Mouse (Mus musculus) cerebellum, adult 2 months (tissue): ENCODE data around the gene Dus2. TPM values are rescaled to one million over a fixed set of nuclear protein-coding genes. Genes with fewer than 3 reads are reported as not detected.

Source experiments
- DNase-seq, 2 experiments: peaks; one replicate each; pipeline ENCODE4 v3.0.0; 2021
- H3K27ac ChIP-seq: fragments of 200-500 bp; 2 replicates; pipeline ENCODE4 v1.5.1; 2012; ENCODE audit warnings: low read length, control low read depth, inconsistent platforms; ENCODE audit not compliant: insufficient read depth
- H3K27me3 ChIP-seq: fragments of 200-500 bp; 2 replicates; pipeline ENCODE4 v1.6.1; 2012; ENCODE audit warnings: inconsistent platforms, mild to moderate bottlenecking, low read length, moderate library complexity; ENCODE audit not compliant: control insufficient read depth, insufficient read depth
- H3K4me1 ChIP-seq: fragments of 200-500 bp; 2 replicates; pipeline ENCODE4 v1.6.1; 2011; ENCODE audit warnings: low read length; ENCODE audit not compliant: control insufficient read depth, insufficient read depth
- H3K4me3 ChIP-seq: fragments of 200-500 bp; replicated peaks from 2 replicates; pipeline ENCODE3; 2011; ENCODE audit warnings: mild to moderate bottlenecking, low read depth, low read length, control low read depth; ENCODE audit not compliant: insufficient read depth
- CTCF ChIP-seq: fragments of 200-500 bp; IDR thresholded peaks from 2 replicates; pipeline ENCODE4 v1.5.1; 2011; ENCODE audit warnings: low read depth, mild to moderate bottlenecking, control low read depth, low read length, moderate library complexity, borderline replicate concordance; ENCODE audit not compliant: insufficient read depth
- POLR2A ChIP-seq: fragments of 200-500 bp; IDR thresholded peaks from 2 replicates; pipeline ENCODE4 v1.6.1; 2011; ENCODE audit warnings: low read length, control low read depth, borderline replicate concordance; ENCODE audit not compliant: insufficient read depth
- WGBS: fragments of 180-500 bp; shearing (Covaris S2); methylation state at CpG from one replicate; pipeline ENCODE4 v1.1.7; 2018; 5-methylcytosine and 5-hydroxymethylcytosine counted together
- polyA plus RNA-seq: library from polyadenylated mRNA; depleted of rRNA; stranded (reverse); fragments of >200 nt; gene quantifications from 2 replicates; pipeline ENCODE4 v1.2.3, GENCODE M21; 2012; rRNA removed

The Dus2 gene
- polyA plus RNA-seq, 1 experiment = 34.1 TPM

- no peak for TF ChIP-seq POLR2A
- TF ChIP-seq CTCF = no peak
- Histone ChIP-seq H3K4me1 (peaks cover 16% of the 10 kb centered on the region), H3K27ac (no peak overlapping the region), H3K27me3 (no peaks in the 10 kb centered on the region), H3K4me3 (no peak overlapping the region)
- DNase-seq = no peak
- WGBS = 89% methylated on average over 1 of the region's 1 CpGs
Measured at GRCm38 (mm10) chr8:106077452-106078067, 86.4 kb downstream of the Dus2 start.

- 80% methylated on average over 4 of the region's 4 CpGs for WGBS
- TF ChIP-seq POLR2A = no peak
- TF ChIP-seq CTCF = no peak
- no peak overlapping the region for H3K27ac ChIP-seq
- no peak for DNase-seq
- H3K4me1 ChIP-seq = no peaks in the 10 kb centered on the region
- no peak overlapping the region for H3K4me3 ChIP-seq
- H3K27me3 ChIP-seq = no peaks in the 10 kb centered on the region
Measured at GRCm38 (mm10) chr8:106102321-106102720, 111.2 kb downstream of the Dus2 start.

Other genes with a start within 250 kb of the Dus2 start
- gene Gfod2, start 232.7 kb upstream of the Dus2 start, polyA plus RNA-seq = 20.7 and 21.4 TPM in 2 replicates
- gene Ranbp10, start 164.0 kb upstream of the Dus2 start, polyA plus RNA-seq = 30.5 and 32.1 TPM in 2 replicates
- 0.25 and 0.98 TPM in 2 replicates for gene Tsnaxip1, start 163.6 kb upstream of the Dus2 start, polyA plus RNA-seq
- gene Cenpt, start 138.1 kb upstream of the Dus2 start, polyA plus RNA-seq = 27.8 and 30.8 TPM in 2 replicates
- 52.0 and 53.5 TPM in 2 replicates for gene Thap11, start 136.2 kb upstream of the Dus2 start, polyA plus RNA-seq
- gene Nutf2, start 130.8 kb upstream of the Dus2 start, polyA plus RNA-seq = 104 and 111 TPM in 2 replicates
- gene Edc4, start 110.5 kb upstream of the Dus2 start, polyA plus RNA-seq = 75.5 and 81.8 TPM in 2 replicates
- gene Nrn1l, start 97.8 kb upstream of the Dus2 start, polyA plus RNA-seq = 4.7 and 5.3 TPM in 2 replicates
- gene Pskh1, start 90.9 kb upstream of the Dus2 start, polyA plus RNA-seq = 13.6 and 14.1 TPM in 2 replicates
- 2.6 and 3.4 TPM in 2 replicates for gene Ctrl, start 57.5 kb upstream of the Dus2 start, polyA plus RNA-seq
- gene Psmb10, start 52.9 kb upstream of the Dus2 start, polyA plus RNA-seq = 84.3 and 89.4 TPM in 2 replicates
- 106 and 110 TPM in 2 replicates for gene Lcat, start 48.0 kb upstream of the Dus2 start, polyA plus RNA-seq
- gene Slc12a4, start 25.2 kb upstream of the Dus2 start, polyA plus RNA-seq = 34.9 and 36.1 TPM in 2 replicates
- not detected in 2 replicates for gene Dpep3, start 11.9 kb upstream of the Dus2 start, polyA plus RNA-seq
- gene Dpep2nb, start 14.6 kb downstream of the Dus2 start, polyA plus RNA-seq = 0.13 TPM in 1 of 2 replicates, not detected in the other
- gene Ddx28, start 20.5 kb downstream of the Dus2 start, polyA plus RNA-seq = 15.2 and 16.0 TPM in 2 replicates
- 11.1 and 11.6 TPM in 2 replicates for gene Nfatc3, start 67.5 kb downstream of the Dus2 start, polyA plus RNA-seq
- gene Esrp2, start 145.6 kb downstream of the Dus2 start, polyA plus RNA-seq = 0.05 and 0.10 TPM in 2 replicates
- gene Pla2g15, start 159.1 kb downstream of the Dus2 start, polyA plus RNA-seq = 12.1 and 13.1 TPM in 2 replicates
- gene Slc7a6, start 177.5 kb downstream of the Dus2 start, polyA plus RNA-seq = 25.4 and 25.8 TPM in 2 replicates
- gene Slc7a6os, start 219.6 kb downstream of the Dus2 start, polyA plus RNA-seq = 31.6 and 33.7 TPM in 2 replicates
- 36.0 and 36.1 TPM in 2 replicates for gene Prmt7, start 219.6 kb downstream of the Dus2 start, polyA plus RNA-seq